Mouse (Mus musculus) brain, embryonic 14.5 days (tissue): ENCODE results near the gene Ddt. TPM values are rescaled to one million over a fixed set of nuclear protein-coding genes. Genes with fewer than 3 reads are reported as not detected.
A peak's percentile ranks its signal among the peaks of the same experiment; 100 is the strongest.
"Not testable (repeated sequence)": the region's sequence is repeated elsewhere in the genome, so short reads cannot be mapped to it uniquely, and the experiment has no call there.

Source experiments
- DNase-seq: peaks from one replicate; pipeline ENCODE4 v3.0.0-alpha.2; 2011; ENCODE audit warnings: low read depth
- CTCF ChIP-seq: fragments of 200-500 bp; IDR thresholded peaks from 2 replicates; pipeline ENCODE4 v1.5.1; 2012; ENCODE audit warnings: inconsistent platforms, mild to moderate bottlenecking, moderate library complexity, borderline replicate concordance; ENCODE audit not compliant: insufficient read depth, insufficient read length; ENCODE audit errors: extremely low read depth
- POLR2A ChIP-seq: fragments of 200-500 bp; IDR thresholded peaks from 2 replicates; pipeline ENCODE4 v1.6.1; 2012; ENCODE audit warnings: mild to moderate bottlenecking, inconsistent platforms, borderline replicate concordance; ENCODE audit not compliant: poor library complexity, insufficient read depth, insufficient read length, severe bottlenecking; ENCODE audit errors: extremely low read depth
- polyA plus RNA-seq: library from polyadenylated mRNA; depleted of rRNA; stranded (reverse); fragments of >200 nt; gene quantifications from 2 replicates; pipeline ENCODE4 v1.2.3, GENCODE M21; 2012

Ddt gene
- polyA plus RNA-seq, 1 experiment, result 55.9 TPM

GRCm38 (mm10) chr10:75789841-75790240 lies 16.6 kb upstream of the Ddt start:
- DNase-seq, result no peak
- TF ChIP-seq POLR2A, result no peak
- TF ChIP-seq CTCF, result no peak

GRCm38 (mm10) chr10:75789081-75789735 lies 16.0 kb upstream of the Ddt start:
- DNase-seq, result no peak
- no peak for TF ChIP-seq POLR2A
- TF ChIP-seq CTCF, result no peak

- DNase-seq, result no peak
- TF ChIP-seq CTCF, result no peak
- TF ChIP-seq POLR2A, result no peak
Observed at GRCm38 (mm10) chr10:75788277-75788676, 15.1 kb upstream of the Ddt start.

GRCm38 (mm10) chr10:75785442-75785841 lies 12.2 kb upstream of the Ddt start:
- no peak for TF ChIP-seq CTCF
- no peak for TF ChIP-seq POLR2A
- no peak for DNase-seq

GRCm38 (mm10) chr10:75780769-75781578 lies 7.8 kb upstream of the Ddt start, which contains the start of the genes Gm20441 and Gstt3:
TSS of gene Gm20441 (minus strand) at chr10:75780954.
TSS of gene Gstt3 (minus strand) at chr10:75781414.
- TF ChIP-seq CTCF (no peak), POLR2A (no peak)
- DNase-seq, result peak; percentile 68

GRCm38 (mm10) chr10:75779206-75780174 lies 6.3 kb upstream of the Ddt start:
- no peak for DNase-seq
- TF ChIP-seq CTCF (no peak), POLR2A (no peak)

GRCm38 (mm10) chr10:75777885-75778284 lies 4.7 kb upstream of the Ddt start:
- DNase-seq, result no peak
- TF ChIP-seq POLR2A (no peak), CTCF (no peak)

GRCm38 (mm10) chr10:75776562-75776961 lies 3.3 kb upstream of the Ddt start:
- TF ChIP-seq POLR2A, result no peak
- TF ChIP-seq CTCF, result no peak
- DNase-seq, result no peak

- TF ChIP-seq POLR2A (no peak), CTCF (no peak)
- no peak for DNase-seq
Observed at GRCm38 (mm10) chr10:75774587-75774986, 1.4 kb upstream of the Ddt start.

GRCm38 (mm10) chr10:75774102-75774501 lies 888 bp upstream of the Ddt start:
- TF ChIP-seq POLR2A, result no peak
- TF ChIP-seq CTCF, result no peak
- DNase-seq, result no peak

GRCm38 (mm10) chr10:75767756-75768155 lies 5.5 kb downstream of the Ddt start:
- not testable (repeated sequence) for DNase-seq

GRCm38 (mm10) chr10:75766856-75767255 lies 6.4 kb downstream of the Ddt start:
- no peak for TF ChIP-seq POLR2A
- no peak for TF ChIP-seq CTCF
- no peak for DNase-seq
